ENCODE assay signal across 25 mouse cellular contexts in genomic region chr10:41196295-41196694, GRCm38 (mm10).
DNase-seq lines count a peak whose midpoint lies in the region; ATAC-seq and TF ChIP-seq lines count a peak whose summit lies in the region.
"Had no signal": no experiment of that assay in that cellular context is flagged by ENCODE, and none has a peak within 500 bp of the region (broad histone marks: within the 10 kb centered on the region; RNA-seq: fewer than 3 reads in every experiment).

No protein-coding gene starts in this region.

- DNase-seq in c-Kit-positive CD71-positive TER-119-positive erythroid progenitor cells, embryonic 14.5 days (ENCODE audit: low spot score) = peak; percentile 81
- DNase-seq in liver, embryonic 11.5 days (ENCODE audit: low spot score) = no peak
- DNase-seq in liver, postnatal 0 days = peak; percentile 58
- no peak for DNase-seq in cerebellum, adult 11 months
- DNase-seq in ovary, adult 18-20 months (ENCODE audit: low spot score) = no peak
- DNase-seq: adrenal gland, adult 2 months; B cell, adult 2 months; cerebellum, adult 9-11 months; lung, postnatal 36 days; right cerebral cortex, adult 18-20 months; thymus, postnatal 25 days had no signal

- H3K27me3 ChIP-seq in liver, embryonic 11.5 days (replicated peaks; ENCODE audit: control insufficient read depth, insufficient read depth, low read length) = no peaks in the 10 kb centered on the region
- H3K27me3 ChIP-seq in liver, postnatal 0 days (ENCODE audit: insufficient read depth, low read length) = no peaks in the 10 kb centered on the region
- no peaks in the 10 kb centered on the region for H3K27me3 ChIP-seq in intestine, embryonic 15.5 days (replicated peaks)
- H3K27me3 ChIP-seq: CH12.LX; embryonic facial prominence, embryonic 12.5 days; lung, embryonic 15.5 days had no signal

- peak; percentile 87 for ATAC-seq in liver, embryonic 11.5 days (replicated peaks; ENCODE audit: low FRiP score)
- ATAC-seq in liver, postnatal 0 days = peak; percentile 84
- ATAC-seq in intestine, embryonic 15.5 days = no peak
- ATAC-seq: forebrain, embryonic 14.5 days; hindbrain, embryonic 16.5 days; intestine, postnatal 0 days; midbrain, embryonic 16.5 days had no signal

- no peaks in the 10 kb centered on the region for H3K36me3 ChIP-seq in liver, embryonic 11.5 days (ENCODE audit: control insufficient read depth, insufficient read depth, low read length)
- H3K36me3 ChIP-seq in liver, postnatal 0 days (replicated peaks; ENCODE audit: insufficient read depth, low read length) = no peaks in the 10 kb centered on the region
- H3K36me3 ChIP-seq in intestine, embryonic 15.5 days = no peaks in the 10 kb centered on the region
- H3K36me3 ChIP-seq: embryonic facial prominence, embryonic 12.5 days; heart, embryonic 10.5 days; hindbrain, embryonic 10.5 days; lung, embryonic 15.5 days had no signal

- peak overlapping the region; percentile 57 for H3K27ac ChIP-seq in bone marrow, adult 2 months (ENCODE audit: control insufficient read depth, insufficient read depth, low read depth, low read length, poor library complexity)
- H3K27ac ChIP-seq in liver, embryonic 11.5 days (ENCODE audit: low read depth, low read length) = peak overlapping the region; percentile 74
- H3K27ac ChIP-seq in liver, postnatal 0 days (ENCODE audit: low read depth) = peak overlapping the region; percentile 87
- H3K27ac ChIP-seq in intestine, embryonic 15.5 days = no peak overlapping the region
- H3K27ac ChIP-seq: embryonic facial prominence, embryonic 12.5 days; heart, embryonic 10.5 days; hindbrain, embryonic 10.5 days; left cerebral cortex, adult 2 months; lung, embryonic 15.5 days had no signal

- H3K4me1 ChIP-seq in bone marrow, adult 2 months (ENCODE audit: control insufficient read depth, insufficient read depth, low read length) = peaks cover 1% of the 10 kb centered on the region; the same call in 1 of the 2 replicates
- peaks cover 19% of the 10 kb centered on the region for H3K4me1 ChIP-seq in liver, embryonic 11.5 days (replicated peaks; ENCODE audit: control insufficient read depth, insufficient read depth, low read length)
- peaks cover 23% of the 10 kb centered on the region for H3K4me1 ChIP-seq in liver, postnatal 0 days (ENCODE audit: insufficient read depth)
- no peaks in the 10 kb centered on the region for H3K4me1 ChIP-seq in intestine, embryonic 15.5 days (replicated peaks)
- H3K4me1 ChIP-seq: embryonic facial prominence, embryonic 12.5 days; heart, embryonic 10.5 days; hindbrain, embryonic 10.5 days; lung, embryonic 15.5 days had no signal

- WGBS in bone marrow, adult 2 months = 60% methylated on average over 4 of the region's 4 CpGs
- 55% methylated on average over 4 of the region's 4 CpGs for WGBS in liver, embryonic 11.5 days
- 57% methylated on average over 4 of the region's 4 CpGs for WGBS in liver, postnatal 0 days (ENCODE audit: insufficient replicate concordance)
- WGBS in intestine, embryonic 15.5 days = 74% methylated on average over 4 of the region's 4 CpGs

- H3K4me3 ChIP-seq in bone marrow, adult 2 months (replicated peaks; ENCODE audit: control insufficient read depth, low read depth, low read length) = no peak overlapping the region
- no peak overlapping the region for H3K4me3 ChIP-seq in liver, embryonic 11.5 days (ENCODE audit: low read depth, low read length)
- no peak overlapping the region for H3K4me3 ChIP-seq in liver, postnatal 0 days (ENCODE audit: low read depth, low read length)
- H3K4me3 ChIP-seq in intestine, embryonic 15.5 days (replicated peaks) = no peak overlapping the region
- H3K4me3 ChIP-seq: embryonic facial prominence, embryonic 12.5 days; heart, embryonic 10.5 days; hindbrain, embryonic 10.5 days; left cerebral cortex, adult 2 months; lung, embryonic 15.5 days; myocyte had no signal

- H3K4me2 ChIP-seq in liver, embryonic 11.5 days = no peak overlapping the region
- peak overlapping the region; percentile 4; the same call in 1 of the 2 replicates for H3K4me2 ChIP-seq in liver, postnatal 0 days (ENCODE audit: low read depth, low read length)
- no peak overlapping the region for H3K4me2 ChIP-seq in intestine, embryonic 15.5 days (replicated peaks)
- H3K4me2 ChIP-seq: embryonic facial prominence, embryonic 12.5 days; lung, embryonic 15.5 days had no signal

- TF ChIP-seq CTCF in bone marrow, adult 2 months (IDR thresholded peaks at IDR 0.05; ENCODE audit: control insufficient read depth, insufficient read depth, low read length) = no peak
- no peak for TF ChIP-seq CTCF in liver, postnatal 0 days (IDR thresholded peaks at IDR 0.05; ENCODE audit: low read depth)

- no peak for TF ChIP-seq POLR2A in bone marrow, adult 2 months (IDR thresholded peaks at IDR 0.05; ENCODE audit: borderline replicate concordance, control insufficient read depth, low read depth, low read length)

- 0 out of 2 replicates have a peak overlapping the region, but pooled peaks have one; percentile 10 for H3K9ac ChIP-seq in liver, embryonic 11.5 days (ENCODE audit: low read depth, low read length)
- H3K9ac ChIP-seq in liver, postnatal 0 days (replicated peaks) = peak overlapping the region; percentile 3
- no peak overlapping the region for H3K9ac ChIP-seq in intestine, embryonic 15.5 days
- H3K9ac ChIP-seq: embryonic facial prominence, embryonic 12.5 days; lung, embryonic 15.5 days had no signal

- TF ChIP-seq EP300 in liver, postnatal 0 days (IDR thresholded peaks at IDR 0.05; ENCODE audit: low read depth) = peak; percentile 97

- no peaks in the 10 kb centered on the region for H3K9me3 ChIP-seq in liver, embryonic 11.5 days (ENCODE audit: control insufficient read depth, low read length)
- H3K9me3 ChIP-seq in liver, postnatal 0 days (ENCODE audit: low read length) = no peaks in the 10 kb centered on the region
- no peaks in the 10 kb centered on the region for H3K9me3 ChIP-seq in intestine, embryonic 15.5 days
- H3K9me3 ChIP-seq: embryonic facial prominence, embryonic 12.5 days; G1E; heart, embryonic 10.5 days; hindbrain, embryonic 10.5 days; lung, embryonic 15.5 days had no signal

Comparison
In these comparisons a context has a peak if more than half of its experiments do, and no peak if none do; other contexts are left out.
1. DNase-seq: peak in c-Kit-positive CD71-positive TER-119-positive erythroid progenitor cells, embryonic 14.5 days (single experiment) and liver, postnatal 0 days (single experiment); none in liver, embryonic 11.5 days (single experiment), cerebellum, adult 11 months (single experiment) and ovary, adult 18-20 months (single experiment).